Mouse (Mus musculus) hindbrain, embryonic 16.5 days (tissue): ENCODE measurements around the gene Camta1. TPM values are rescaled to one million over a fixed set of nuclear protein-coding genes. Genes with fewer than 3 reads are reported as not detected.

Experiments
- ATAC-seq: fragments of 200-750 bp; cut with Nextera tagmentation; 2 replicates; pipeline ENCODE4 v1.8.0; 2017; ENCODE audit warnings: moderate TSS enrichment, moderate library complexity
- H3K27ac ChIP-seq: fragments of 300-500 bp; sonication (generic); 2 replicates; pipeline ENCODE4 v1.5.1; 2014; ENCODE audit warnings: low read depth, mild to moderate bottlenecking, control low read depth, low read length, moderate library complexity
- H3K27me3 ChIP-seq: fragments of 300-500 bp; sonication (generic); replicated peaks from 2 replicates; pipeline ENCODE4 v1.6.1; 2014; ENCODE audit warnings: low read length; ENCODE audit not compliant: control insufficient read depth, insufficient read depth
- H3K36me3 ChIP-seq: fragments of 300-500 bp; sonication (generic); 2 replicates; pipeline ENCODE4 v1.6.1; 2014; ENCODE audit warnings: mild to moderate bottlenecking, low read length, moderate library complexity, mixed read lengths; ENCODE audit not compliant: control insufficient read depth, insufficient read depth
- H3K4me1 ChIP-seq: fragments of 300-500 bp; sonication (generic); 2 replicates; pipeline ENCODE4 v1.6.1; 2014; ENCODE audit warnings: low read depth, low read length; ENCODE audit not compliant: control insufficient read depth, insufficient read depth
- H3K4me2 ChIP-seq: fragments of 300-500 bp; sonication (generic); 2 replicates; pipeline ENCODE4 v1.6.1; 2014; ENCODE audit warnings: mild to moderate bottlenecking, low read length, control low read depth, moderate library complexity
- H3K4me3 ChIP-seq: fragments of 300-500 bp; sonication (generic); 2 replicates; pipeline ENCODE4 v1.5.1; 2014; ENCODE audit warnings: mild to moderate bottlenecking, low read length, control low read depth, moderate library complexity
- H3K9ac ChIP-seq: fragments of 300-500 bp; sonication (generic); 2 replicates; pipeline ENCODE4 v1.6.1; 2014; ENCODE audit warnings: low read depth, mild to moderate bottlenecking, control low read depth, low read length, moderate library complexity
- H3K9me3 ChIP-seq: fragments of 300-500 bp; sonication (generic); 2 replicates; pipeline ENCODE4 v1.6.1; 2014; ENCODE audit warnings: mild to moderate bottlenecking, low read length, moderate library complexity; ENCODE audit not compliant: control insufficient read depth
- WGBS: fragments of 180-500 bp; shearing (Covaris S2); extraction: QIAGEN DNeasy Blood & Tissue Kit; methylation state at CpG from one replicate; pipeline ENCODE4 v1.1.7; 2014; 5-methylcytosine and 5-hydroxymethylcytosine counted together
- polyA plus RNA-seq: library from polyadenylated mRNA; unstranded; fragments of >200 nt; fragmentation: Nextera tagmentation; extraction: Ambion mirVana; gene quantifications from 2 replicates; pipeline ENCODE4 v1.2.1, GENCODE M21; 2015

The Camta1 gene
- polyA plus RNA-seq, 1 experiment from 2014 or later: 153 TPM

DNA sequence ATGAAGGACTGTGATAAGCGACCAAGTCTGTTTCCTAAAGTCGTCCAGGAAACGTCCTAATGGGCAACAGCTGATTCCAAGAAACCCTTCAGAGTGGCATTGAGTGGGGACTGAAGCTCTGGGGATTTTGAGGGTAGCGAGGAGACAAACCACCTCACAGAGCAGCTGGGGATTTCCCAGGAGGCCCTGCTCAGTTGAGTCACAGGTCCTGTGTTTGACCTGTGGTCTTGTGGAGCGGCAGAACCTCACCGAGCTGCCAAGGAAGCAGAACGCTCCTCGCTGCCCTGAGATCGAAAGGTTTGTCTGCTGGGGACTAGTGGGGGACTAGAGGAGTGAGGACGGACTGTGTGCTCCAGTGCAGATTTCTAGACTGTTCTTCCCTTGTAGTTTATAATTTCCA is 933.9 kb downstream of the Camta1 start:
- Histone ChIP-seq H3K4me1 (no peaks in the 10 kb centered on the region), H3K9ac (no peak overlapping the region), H3K27ac (no peak overlapping the region), H3K9me3 (no peaks in the 10 kb centered on the region), H3K27me3 (no peaks in the 10 kb centered on the region), H3K4me3 (no peak overlapping the region), H3K4me2 (no peak overlapping the region), H3K36me3 (no peaks in the 10 kb centered on the region)
- ATAC-seq: no peak
- 63% methylated on average over 10 of the region's 10 CpGs for WGBS

DNA sequence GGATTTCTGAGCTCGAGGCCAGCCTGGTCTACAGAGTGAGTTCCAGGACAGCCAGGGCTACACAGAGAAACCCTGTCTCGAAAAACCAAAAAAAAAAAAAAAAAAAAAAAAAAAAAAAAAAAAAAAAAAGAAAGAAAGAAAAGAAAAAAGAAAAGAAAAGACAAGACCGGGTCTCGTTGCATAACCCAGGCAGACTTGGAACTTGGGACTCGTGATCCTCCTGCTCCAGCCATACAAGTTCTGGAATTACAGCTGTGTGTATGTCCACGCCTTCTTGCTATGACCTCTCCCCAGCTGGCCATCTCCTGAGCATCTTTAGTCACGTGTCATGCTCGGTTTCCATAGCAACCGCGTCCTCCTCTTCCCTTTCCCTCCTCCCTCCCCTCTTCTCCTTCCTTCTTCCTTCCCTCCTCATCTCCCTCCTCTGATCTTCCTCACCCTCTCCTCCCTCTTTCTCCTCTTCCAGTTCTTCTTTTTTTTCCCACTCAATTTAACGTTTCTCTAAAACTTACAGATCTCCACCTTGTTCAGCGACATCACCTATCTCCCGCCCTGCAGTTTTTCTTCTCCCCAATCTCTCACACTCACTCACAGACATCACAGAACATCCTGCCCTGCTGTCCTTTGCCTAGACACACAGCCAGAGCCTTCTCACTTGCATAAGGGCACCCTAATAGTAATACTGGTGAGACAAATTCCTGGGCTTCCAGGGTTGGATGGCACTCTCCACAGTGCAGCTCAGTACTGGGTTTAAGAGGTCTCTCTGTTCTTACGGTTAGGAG is 934.6 kb downstream of the Camta1 start:
- no peak for ATAC-seq
- 49% methylated on average over 13 of the region's 14 CpGs for WGBS
- no peak overlapping the region for H3K9ac ChIP-seq
- H3K27ac ChIP-seq: no peak overlapping the region
- H3K4me1 ChIP-seq: no peaks in the 10 kb centered on the region
- no peak overlapping the region for H3K4me2 ChIP-seq
- no peaks in the 10 kb centered on the region for H3K27me3 ChIP-seq
- no peaks in the 10 kb centered on the region for H3K36me3 ChIP-seq
- H3K9me3 ChIP-seq: no peaks in the 10 kb centered on the region
- no peak overlapping the region for H3K4me3 ChIP-seq

DNA sequence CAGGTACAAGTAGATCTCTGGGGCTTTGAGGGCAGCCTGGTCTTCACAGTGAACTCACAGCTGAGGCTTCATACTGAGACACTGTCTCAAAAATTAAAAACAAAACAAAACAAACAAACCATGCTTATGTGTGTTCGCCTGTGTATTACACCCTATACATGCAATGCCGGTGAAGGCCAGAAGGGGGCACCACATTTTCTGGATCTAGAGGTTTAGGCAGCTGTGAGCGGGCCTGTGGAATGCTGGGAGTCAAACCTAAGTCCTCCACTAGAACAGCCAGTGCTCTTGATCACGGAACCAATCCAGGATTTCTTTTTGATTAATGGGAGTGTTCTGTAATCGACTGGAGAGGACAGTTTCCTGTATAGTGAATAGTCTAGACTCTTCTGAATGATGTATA is 935.8 kb downstream of the Camta1 start:
- no peak for ATAC-seq
- WGBS: 51% methylated on average over 5 of the region's 5 CpGs
- Histone ChIP-seq H3K27ac (no peak overlapping the region), H3K36me3 (no peaks in the 10 kb centered on the region), H3K9ac (no peak overlapping the region), H3K4me2 (no peak overlapping the region), H3K4me3 (no peak overlapping the region), H3K4me1 (no peaks in the 10 kb centered on the region), H3K27me3 (no peaks in the 10 kb centered on the region), H3K9me3 (no peaks in the 10 kb centered on the region)

GRCm38 (mm10) chr4:150924936-150925335 is 936.7 kb downstream of the Camta1 start:
- WGBS: 90% methylated on average over 6 of the region's 6 CpGs
- no peaks in the 10 kb centered on the region for H3K9me3 ChIP-seq
- no peak overlapping the region for H3K9ac ChIP-seq
- H3K4me3 ChIP-seq: no peak overlapping the region
- no peak overlapping the region for H3K27ac ChIP-seq
- no peak overlapping the region for H3K4me2 ChIP-seq
- H3K36me3 ChIP-seq: no peaks in the 10 kb centered on the region
- H3K27me3 ChIP-seq: no peaks in the 10 kb centered on the region
- no peaks in the 10 kb centered on the region for H3K4me1 ChIP-seq
- ATAC-seq: no peak

DNA sequence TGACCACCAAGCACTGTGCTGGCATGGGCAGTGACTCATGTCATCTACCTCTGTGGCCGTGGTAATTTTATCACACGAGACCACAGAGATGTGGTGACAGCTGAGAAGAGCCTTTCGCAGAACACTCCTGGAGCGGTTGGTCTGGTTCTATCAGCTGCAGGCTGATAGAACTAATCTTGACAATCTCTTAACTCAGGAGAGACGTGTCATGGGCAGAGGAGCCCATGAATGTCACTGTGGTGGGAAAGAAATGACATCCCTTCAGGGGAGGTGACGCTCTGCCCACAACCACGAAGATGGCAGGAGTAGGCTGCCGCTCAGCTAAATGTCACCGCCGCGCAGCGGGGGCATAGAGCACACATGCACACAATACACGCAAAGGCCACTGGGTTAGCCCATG is 937.4 kb downstream of the Camta1 start:
- no peaks in the 10 kb centered on the region for H3K4me1 ChIP-seq
- no peak overlapping the region for H3K4me3 ChIP-seq
- H3K27me3 ChIP-seq: no peaks in the 10 kb centered on the region
- H3K4me2 ChIP-seq: no peak overlapping the region
- no peak overlapping the region for H3K27ac ChIP-seq
- no peaks in the 10 kb centered on the region for H3K9me3 ChIP-seq
- H3K9ac ChIP-seq: no peak overlapping the region
- 85% methylated on average over 13 of the region's 13 CpGs for WGBS
- no peaks in the 10 kb centered on the region for H3K36me3 ChIP-seq
- no peak for ATAC-seq

GRCm38 (mm10) chr4:150921206-150921605 is 940.5 kb downstream of the Camta1 start:
- no peak overlapping the region for H3K4me3 ChIP-seq
- H3K36me3 ChIP-seq: no peaks in the 10 kb centered on the region
- no peak overlapping the region for H3K4me2 ChIP-seq
- WGBS: 85% methylated on average over 8 of the region's 8 CpGs
- no peaks in the 10 kb centered on the region for H3K4me1 ChIP-seq
- no peak overlapping the region for H3K9ac ChIP-seq
- no peaks in the 10 kb centered on the region for H3K27me3 ChIP-seq
- no peak overlapping the region for H3K27ac ChIP-seq
- no peaks in the 10 kb centered on the region for H3K9me3 ChIP-seq
- no peak for ATAC-seq

GRCm38 (mm10) chr4:150917336-150918027 is 944.2 kb downstream of the Camta1 start:
- 66% methylated on average over 8 of the region's 8 CpGs for WGBS
- H3K4me1 ChIP-seq: peaks cover 14% of the 10 kb centered on the region
- H3K36me3 ChIP-seq: no peaks in the 10 kb centered on the region
- H3K9ac ChIP-seq: no peak overlapping the region
- no peak overlapping the region for H3K4me2 ChIP-seq
- no peak overlapping the region for H3K27ac ChIP-seq
- no peaks in the 10 kb centered on the region for H3K9me3 ChIP-seq
- no peak overlapping the region for H3K4me3 ChIP-seq
- no peaks in the 10 kb centered on the region for H3K27me3 ChIP-seq
- no peak for ATAC-seq

DNA sequence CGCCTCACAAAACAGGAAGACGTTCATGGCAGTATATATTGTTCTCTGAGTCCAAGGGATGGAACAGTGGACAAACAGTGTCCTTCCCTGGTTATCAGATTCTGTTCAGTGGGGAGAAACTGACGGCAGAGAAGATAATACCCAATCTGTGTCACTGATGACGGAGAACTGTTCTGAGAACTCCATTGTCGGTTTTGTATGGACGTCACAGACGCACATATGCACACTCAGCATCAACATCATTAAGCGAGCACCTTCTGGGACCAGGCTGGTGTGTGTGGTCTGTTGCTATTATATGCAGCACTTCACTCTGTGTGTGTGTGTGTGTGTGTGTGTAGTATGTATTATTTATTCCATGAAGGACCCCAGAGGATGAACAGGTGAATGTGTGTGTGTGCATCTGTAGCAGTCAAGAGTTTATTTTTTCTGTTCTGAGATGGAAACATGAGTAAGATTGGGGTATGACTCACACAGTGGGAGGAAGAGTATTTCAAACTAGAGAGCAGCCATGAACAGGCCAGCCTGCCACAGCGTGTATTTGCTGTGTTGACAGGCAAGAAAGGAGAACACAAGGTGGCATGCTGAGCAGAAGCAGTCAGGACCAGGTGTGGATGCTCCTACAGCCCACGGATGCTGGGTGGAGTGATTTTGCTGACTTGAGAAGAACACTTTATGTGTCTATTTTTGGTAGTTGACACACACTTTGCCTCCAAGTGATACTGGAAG is 946.3 kb downstream of the Camta1 start:
- no peaks in the 10 kb centered on the region for H3K9me3 ChIP-seq
- peak overlapping the region; percentile 63 for H3K4me3 ChIP-seq
- WGBS: 44% methylated on average over 10 of the region's 10 CpGs
- H3K36me3 ChIP-seq: no peaks in the 10 kb centered on the region
- H3K9ac ChIP-seq: peak overlapping the region; percentile 87
- H3K27me3 ChIP-seq: no peaks in the 10 kb centered on the region
- ATAC-seq: no peak
- H3K27ac ChIP-seq: peak overlapping the region; percentile 79
- H3K4me2 ChIP-seq: peak overlapping the region; percentile 82
- H3K4me1 ChIP-seq: peaks cover 14% of the 10 kb centered on the region

GRCm38 (mm10) chr4:150914290-150914733 is 947.4 kb downstream of the Camta1 start, which contains the start of the genes Park7 and Tnfrsf9:
Gene Park7, minus strand, starts transcription at chr4:150914437.
Gene Tnfrsf9, plus strand, starts transcription at chr4:150914562.
- Histone ChIP-seq H3K4me2 (peak within 1 kb of the TSS; percentile 82), H3K9me3 (no peaks in the 10 kb centered on the region), H3K9ac (peak within 1 kb of the TSS; percentile 87), H3K27me3 (no peaks in the 10 kb centered on the region), H3K36me3 (no peaks in the 10 kb centered on the region), H3K4me3 (peak within 1 kb of the TSS; percentile 63), H3K27ac (peak within 1 kb of the TSS; percentile 87), H3K4me1 (peaks cover 14% of the 10 kb centered on the region)
- ATAC-seq: peak; percentile 88
- 0% methylated on average over 48 of the region's 48 CpGs for WGBS
